Mouse (Mus musculus) CD4-positive, CD25-positive, alpha-beta regulatory T cell (primary cell): ENCODE data around the gene Odf2l. TPM values are rescaled to one million over a fixed set of nuclear protein-coding genes. Genes with fewer than 3 reads are reported as not detected.

Source experiments
- polyA plus RNA-seq: library from polyadenylated mRNA; unstranded; fragments of 100-300 nt; shearing (Covaris generic); gene quantifications from one replicate; pipeline ENCODE4 v1.2.1, GENCODE M21; 2017

Gene Odf2l
- 5.6 TPM for polyA plus RNA-seq

GRCm38 (mm10) chr3:145118254-145119001, at the start of gene Odf2l:
TSS of gene Odf2l (plus strand) at chr3:145118588.

DNA sequence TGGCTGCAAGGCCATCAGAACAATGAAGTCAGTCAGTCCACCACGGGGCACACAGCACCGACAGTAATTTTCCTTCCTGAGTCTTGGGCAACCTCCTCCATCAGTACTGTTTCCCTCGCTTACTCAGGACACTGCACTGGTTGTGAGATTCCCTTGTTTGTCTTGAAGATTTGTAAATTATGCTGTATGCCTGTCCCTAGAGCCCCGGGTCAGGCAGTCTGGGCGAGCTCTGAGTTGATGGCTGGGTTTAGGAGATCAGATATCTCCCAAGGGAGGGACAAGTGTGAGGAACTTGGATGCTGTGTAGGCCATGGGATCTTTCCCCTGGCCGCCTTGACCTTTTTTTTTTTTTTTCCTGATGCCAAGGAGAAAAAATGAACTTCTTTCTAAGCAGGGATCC, 19.1 kb upstream of the Odf2l start, which contains the start of gene Clca2:
TSS of gene Clca2 (minus strand) at position 153 of the 400 bp plus-strand sequence.

Other genes starting within 250 kb of the Odf2l start
- gene Clca4b, start 186.1 kb upstream of the Odf2l start, polyA plus RNA-seq = not detected
- gene Clca4a, start 143.5 kb upstream of the Odf2l start, polyA plus RNA-seq = not detected
- not detected for gene Clca1, start 85.8 kb upstream of the Odf2l start, polyA plus RNA-seq
- gene Clca2, start 19.1 kb upstream of the Odf2l start, polyA plus RNA-seq = not detected
- gene Col24a1, start 173.9 kb downstream of the Odf2l start, polyA plus RNA-seq = 0.26 TPM